Mouse (Mus musculus) liver, adult 2 months (tissue): ENCODE data around the gene Camkv. TPM values are rescaled to one million over a fixed set of nuclear protein-coding genes. Genes with fewer than 3 reads are reported as not detected.

Experiments
- DNase-seq: peaks from one replicate; pipeline ENCODE4 v3.0.0-alpha.2; 2011; ENCODE audit warnings: low read depth, low spot score; ENCODE audit errors: extremely low read depth
- H3K27ac ChIP-seq: fragments of 200-500 bp; replicated peaks from 2 replicates; pipeline ENCODE4 v1.5.1; 2012; ENCODE audit warnings: low read depth, mild to moderate bottlenecking, control low read depth, inconsistent platforms, low read length; ENCODE audit not compliant: insufficient read depth
- H3K27me3 ChIP-seq: fragments of 200-500 bp; 2 replicates; pipeline ENCODE4 v1.6.1; 2012; ENCODE audit warnings: mild to moderate bottlenecking, moderate library complexity, low read length, inconsistent platforms; ENCODE audit not compliant: control insufficient read depth, insufficient read depth
- H3K36me3 ChIP-seq: fragments of 200-500 bp; 2 replicates; pipeline ENCODE4 v1.6.1; 2012; ENCODE audit warnings: low read length, inconsistent platforms; ENCODE audit not compliant: control insufficient read depth, insufficient read depth
- H3K4me1 ChIP-seq: fragments of 200-500 bp; 2 replicates; pipeline ENCODE4 v1.6.1; 2011; ENCODE audit warnings: low read length; ENCODE audit not compliant: control insufficient read depth, insufficient read depth
- H3K4me3 ChIP-seq: fragments of 200-500 bp; 2 replicates; pipeline ENCODE4 v1.5.1; 2011; ENCODE audit warnings: low read depth, mild to moderate bottlenecking, control low read depth, low read length, moderate library complexity; ENCODE audit not compliant: insufficient read depth
- H3K79me2 ChIP-seq: fragments of 200-500 bp; 2 replicates; pipeline ENCODE4 v1.6.1; 2012; ENCODE audit warnings: inconsistent platforms, mild to moderate bottlenecking, low read length, moderate library complexity; ENCODE audit not compliant: control insufficient read depth, insufficient read depth
- H3K9ac ChIP-seq: fragments of 200-500 bp; 2 replicates; pipeline ENCODE4 v1.6.1; 2012; ENCODE audit warnings: low read depth, mild to moderate bottlenecking, control low read depth, inconsistent platforms, low read length
- CTCF ChIP-seq: fragments of 200-500 bp; IDR thresholded peaks from 2 replicates; pipeline ENCODE4 v1.5.1; 2011; ENCODE audit warnings: low read depth, low read length, control low read depth
- POLR2A ChIP-seq: fragments of 200-500 bp; IDR thresholded peaks from 2 replicates; pipeline ENCODE4 v1.6.1; 2011; ENCODE audit warnings: low read length, control low read depth; ENCODE audit not compliant: insufficient read depth; ENCODE audit errors: extremely low read depth
- WGBS: fragments of 180-500 bp; shearing (Covaris S2); methylation state at CpG from one replicate; pipeline ENCODE4 v1.1.7; 2018; 5-methylcytosine and 5-hydroxymethylcytosine counted together
- polyA plus RNA-seq: library from polyadenylated mRNA; depleted of rRNA; stranded (reverse); fragments of >200 nt; gene quantifications from 2 replicates; pipeline ENCODE4 v1.2.3, GENCODE M21; 2012
- total RNA-seq: library from RNA; depleted of rRNA; stranded (reverse); fragments of >200 nt; gene quantifications from 2 replicates; pipeline ENCODE4 v1.2.3, GENCODE M21; 2014

Gene Camkv
- total and polyA plus RNA-seq, 2 experiments = not detected

DNA sequence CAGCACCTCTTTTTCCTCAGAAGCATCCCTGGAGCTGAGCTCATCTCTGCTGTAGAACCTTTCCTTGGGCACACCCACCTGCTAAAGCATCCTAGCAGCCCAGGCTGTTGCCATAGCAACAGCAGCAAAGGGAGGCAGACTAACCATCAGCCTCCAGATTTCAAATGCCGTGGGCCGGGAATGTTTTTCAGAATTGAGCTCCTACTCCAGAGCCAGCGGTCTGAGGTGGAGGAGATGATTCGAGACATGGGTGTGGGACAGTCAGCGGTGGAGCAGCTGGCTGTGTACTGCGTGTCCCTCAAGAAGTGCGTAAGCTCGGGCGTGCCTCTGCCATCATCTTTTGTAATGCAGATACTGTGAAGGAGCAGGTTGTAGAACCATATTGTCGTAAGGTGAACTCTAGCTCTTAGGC, 25.9 kb downstream of the Camkv start:
- Histone ChIP-seq H3K27ac (no peak overlapping the region), H3K27me3 (no peaks in the 10 kb centered on the region), H3K4me1 (no peaks in the 10 kb centered on the region), H3K79me2 (no peaks in the 10 kb centered on the region), H3K9ac (no peak overlapping the region), H3K36me3 (no peaks in the 10 kb centered on the region), H3K4me3 (no peak overlapping the region)
- 94% methylated on average over 10 of the region's 10 CpGs for WGBS
- DNase-seq = no peak
- no peak for TF ChIP-seq CTCF
- TF ChIP-seq POLR2A = no peak

DNA sequence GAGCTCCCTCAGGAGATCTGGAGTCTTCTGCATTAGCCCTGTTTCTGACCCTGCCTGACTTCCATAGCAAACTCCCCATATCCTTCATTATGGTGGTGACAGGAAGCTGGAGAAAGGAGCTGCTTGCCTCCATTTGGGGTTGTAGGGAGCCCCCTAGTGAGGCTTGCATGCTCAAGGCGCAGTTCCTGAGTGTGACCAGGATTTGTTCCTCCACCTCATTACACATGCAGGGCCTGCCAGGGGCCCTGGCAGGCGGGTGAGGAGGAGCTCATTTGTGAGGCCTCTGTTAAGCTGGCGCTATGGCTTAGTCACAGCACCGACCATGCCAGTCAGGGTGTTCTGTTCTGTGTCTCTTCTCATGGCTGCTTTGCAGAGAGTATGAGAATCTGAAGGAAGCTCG, 26.4 kb downstream of the Camkv start:
- no peak overlapping the region for H3K4me3 ChIP-seq
- DNase-seq = no peak
- H3K4me1 ChIP-seq = no peaks in the 10 kb centered on the region
- TF ChIP-seq POLR2A (no peak), CTCF (peak; percentile 25; the same call in 1 of the 2 replicates)
- H3K36me3 ChIP-seq = no peaks in the 10 kb centered on the region
- no peak overlapping the region for H3K9ac ChIP-seq
- H3K79me2 ChIP-seq = no peaks in the 10 kb centered on the region
- H3K27me3 ChIP-seq = no peaks in the 10 kb centered on the region
- whole genome bisulfite sequencing = 83% methylated on average over 5 of the region's 5 CpGs
- H3K27ac ChIP-seq = no peak overlapping the region

DNA sequence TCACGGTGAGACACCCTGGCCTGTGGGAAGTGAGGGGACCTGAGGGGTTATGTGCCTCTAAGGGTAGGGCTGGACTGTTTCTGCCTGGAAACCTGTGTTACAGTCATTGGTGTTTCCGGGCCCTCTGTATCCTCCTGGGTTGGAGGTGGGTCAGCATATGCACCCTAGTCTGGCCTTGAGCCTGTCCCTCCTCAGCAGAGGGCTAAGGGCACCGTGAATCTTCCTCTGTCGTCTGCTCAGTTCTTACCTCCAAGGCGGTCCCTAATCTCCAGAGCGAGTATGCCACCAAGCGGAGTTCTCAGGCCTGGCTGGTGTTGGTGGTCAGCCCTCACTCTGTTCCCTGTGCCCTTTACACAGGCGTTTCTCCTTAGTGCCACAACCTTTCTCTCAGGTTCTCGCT, 27.4 kb downstream of the Camkv start:
- WGBS = 96% methylated on average over 9 of the region's 9 CpGs
- no peaks in the 10 kb centered on the region for H3K79me2 ChIP-seq
- H3K27ac ChIP-seq = no peak overlapping the region
- H3K9ac ChIP-seq = no peak overlapping the region
- no peaks in the 10 kb centered on the region for H3K27me3 ChIP-seq
- no peak for DNase-seq
- no peaks in the 10 kb centered on the region for H3K36me3 ChIP-seq
- no peaks in the 10 kb centered on the region for H3K4me1 ChIP-seq
- no peak overlapping the region for H3K4me3 ChIP-seq
- no peak for TF ChIP-seq POLR2A
- TF ChIP-seq CTCF = no peak

DNA sequence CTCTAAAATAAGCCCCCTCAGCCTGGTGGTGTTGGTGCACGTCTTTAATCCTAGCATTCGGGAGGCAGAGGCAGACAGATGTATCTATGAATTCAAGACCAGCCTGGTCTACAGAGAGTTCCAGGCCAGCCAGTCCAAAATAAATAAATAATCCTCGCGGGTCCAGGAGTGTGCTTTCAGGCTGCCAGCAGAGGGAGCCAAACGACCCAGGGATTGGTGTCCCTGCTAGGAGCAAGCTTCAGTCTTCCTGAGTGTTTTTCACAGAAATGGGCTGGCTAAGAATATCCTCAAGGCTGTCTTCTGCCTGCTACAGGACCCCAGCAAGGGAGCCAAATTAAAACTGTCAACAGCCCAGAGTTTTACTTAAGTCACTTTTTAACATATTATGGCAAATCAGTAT, 28.2 kb downstream of the Camkv start:
- Histone ChIP-seq H3K4me3 (no peak overlapping the region), H3K27ac (no peak overlapping the region), H3K9ac (no peak overlapping the region), H3K79me2 (no peaks in the 10 kb centered on the region), H3K4me1 (no peaks in the 10 kb centered on the region), H3K36me3 (no peaks in the 10 kb centered on the region), H3K27me3 (no peaks in the 10 kb centered on the region)
- DNase-seq = peak; percentile 65
- WGBS = 14% methylated on average over 5 of the region's 5 CpGs
- TF ChIP-seq CTCF = peak; percentile 98
- TF ChIP-seq POLR2A = no peak

DNA sequence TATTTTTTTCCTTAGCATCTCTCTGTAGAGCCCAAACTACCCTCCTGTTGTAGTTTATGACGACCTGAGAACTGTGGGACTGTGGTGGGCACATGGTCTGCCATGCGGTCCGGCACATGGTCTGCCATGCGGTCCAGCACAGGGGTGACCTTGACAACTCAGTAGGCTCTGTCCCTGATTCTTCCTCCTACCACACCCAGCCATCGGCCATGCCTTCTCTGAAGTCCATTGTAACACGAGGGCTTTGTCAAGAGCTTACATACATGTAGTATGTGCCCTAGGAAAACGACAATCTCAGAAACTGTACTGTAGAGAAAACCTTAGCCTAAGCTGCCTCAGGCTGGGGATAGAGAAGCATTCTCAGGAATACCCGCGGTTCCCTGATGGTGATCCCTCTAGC, 29.2 kb downstream of the Camkv start:
- TF ChIP-seq POLR2A (no peak), CTCF (no peak)

DNA sequence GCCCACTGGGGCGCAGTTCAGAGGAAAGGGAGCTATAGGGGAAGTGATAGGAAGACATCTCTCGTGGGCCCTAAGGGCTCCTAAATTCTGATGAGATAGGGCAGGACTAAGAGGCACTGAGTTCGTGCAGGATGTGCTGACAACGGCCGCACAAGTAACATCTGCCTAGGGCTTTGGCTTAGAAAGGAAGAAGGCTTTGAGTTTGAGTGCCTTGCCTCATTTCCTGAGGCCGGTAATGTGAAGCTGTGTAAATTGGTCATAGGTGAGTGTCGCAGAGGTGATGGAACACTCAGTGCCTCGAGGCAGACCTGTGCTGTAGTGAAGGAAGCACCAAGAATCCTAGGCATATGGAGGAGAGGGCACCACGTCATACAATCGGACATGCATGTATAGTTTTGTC, 31.2 kb downstream of the Camkv start:
- Histone ChIP-seq H3K4me1 (no peaks in the 10 kb centered on the region), H3K27ac (no peak overlapping the region), H3K9ac (no peak overlapping the region), H3K4me3 (no peak overlapping the region), H3K79me2 (no peaks in the 10 kb centered on the region), H3K27me3 (no peaks in the 10 kb centered on the region), H3K36me3 (no peaks in the 10 kb centered on the region)
- 86% methylated on average over 10 of the region's 10 CpGs for WGBS
- TF ChIP-seq CTCF (no peak), POLR2A (no peak)
- no peak for DNase-seq

More for the DNA sequence above, 29.2 kb downstream of the Camkv start:
- no peaks in the 10 kb centered on the region for H3K36me3 ChIP-seq
- H3K79me2 ChIP-seq = no peaks in the 10 kb centered on the region
- no peak overlapping the region for H3K27ac ChIP-seq
- no peaks in the 10 kb centered on the region for H3K4me1 ChIP-seq
- DNase-seq = no peak
- H3K9ac ChIP-seq = no peak overlapping the region
- no peaks in the 10 kb centered on the region for H3K27me3 ChIP-seq
- H3K4me3 ChIP-seq = no peak overlapping the region
- 94% methylated on average over 9 of the region's 9 CpGs for WGBS
